Mouse (Mus musculus): ENCODE measurements around the gene Aldh1a2. TPM values are rescaled to one million over a fixed set of nuclear protein-coding genes. Genes with fewer than 3 reads are reported as not detected.

Aldh1a2 gene
- total RNA-seq, 2 experiments from 2014 or later = 11.3 to 11.5 TPM

DNA sequence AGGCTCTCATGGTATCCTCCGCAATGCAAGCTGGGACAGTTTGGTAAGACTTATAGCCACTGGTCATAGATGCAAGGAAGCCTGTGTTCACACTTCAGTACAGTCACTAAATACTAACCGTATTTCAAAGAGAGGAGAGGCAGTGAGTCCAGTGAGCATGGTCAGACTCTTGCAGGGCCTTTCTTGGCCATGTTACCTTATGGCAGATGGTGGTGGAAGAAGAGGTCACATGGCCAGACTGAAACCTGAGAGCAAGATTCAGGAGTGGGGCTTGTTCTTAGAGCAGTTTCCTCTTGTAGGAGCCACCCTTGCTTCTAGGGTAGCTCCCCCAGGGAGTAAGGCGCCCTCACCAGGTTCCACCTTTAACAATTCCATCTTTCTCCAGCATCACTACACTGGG, 69.6 kb downstream of the Aldh1a2 start:
- intact Hi-C loops (cut with DNase I) = no loop called here
- no peak for DNase-seq

DNA sequence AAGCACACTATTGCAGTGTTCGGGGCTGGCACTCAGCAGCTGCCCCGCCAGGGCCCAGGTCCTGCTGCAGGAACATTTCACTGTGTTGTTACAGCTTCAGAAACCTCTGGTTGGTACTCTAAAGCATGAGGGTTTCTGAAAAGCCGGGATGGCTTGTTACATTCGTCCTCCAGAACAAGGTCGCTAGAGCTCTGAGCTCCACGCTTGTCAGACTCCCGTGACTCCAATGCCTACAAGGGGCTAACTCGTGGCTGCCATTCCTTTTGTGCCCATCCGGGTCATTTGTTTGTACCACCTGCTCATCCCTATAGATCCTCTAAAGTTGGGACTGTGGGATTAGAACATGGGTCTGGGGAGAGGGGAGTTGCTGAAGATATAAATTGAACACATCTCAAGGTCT, 70.8 kb downstream of the Aldh1a2 start:
- intact Hi-C loops (cut with DNase I) = no loop called here
- no peak for DNase-seq

DNA sequence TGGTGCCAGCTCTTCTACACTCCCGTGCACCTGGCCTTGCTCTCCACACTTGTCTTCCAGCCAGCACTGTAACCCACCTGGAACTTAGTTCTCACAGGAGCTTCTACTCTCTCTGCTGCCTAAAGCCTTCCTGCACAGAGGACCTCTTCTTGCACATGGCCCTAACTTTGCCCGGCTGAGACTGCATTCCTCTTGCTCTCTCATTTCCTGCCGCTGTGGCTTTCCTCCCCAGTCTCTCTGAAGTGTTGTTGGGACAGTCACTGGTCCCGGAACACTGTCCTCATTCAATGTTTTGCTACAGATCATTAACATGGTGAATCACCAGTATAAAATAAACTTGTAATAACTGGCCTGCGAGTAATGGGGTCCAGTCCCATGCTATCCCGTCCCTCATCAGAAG, 73.1 kb downstream of the Aldh1a2 start:
- no peak for DNase-seq
- intact Hi-C loops (cut with DNase I) = no loop called here

DNA sequence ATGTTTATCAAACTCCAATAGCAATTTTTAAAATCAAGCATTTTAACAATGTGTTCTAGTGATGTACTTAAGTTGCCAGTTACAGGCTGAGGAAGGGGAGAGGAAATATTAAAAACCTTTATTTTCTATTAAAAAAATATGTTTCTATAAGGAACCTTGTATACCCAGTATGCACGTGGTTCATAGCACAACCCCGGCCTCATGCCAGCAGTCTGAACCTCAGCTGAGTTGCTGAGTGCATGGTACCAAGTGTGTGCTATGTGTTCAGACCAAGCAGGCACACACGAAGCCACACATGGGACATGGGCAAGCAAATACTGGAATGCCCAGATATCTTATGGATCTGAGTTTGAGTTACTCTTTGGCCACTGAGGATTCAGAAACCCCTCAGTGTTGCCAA, 74.2 kb downstream of the Aldh1a2 start:
- intact Hi-C loops (cut with DNase I) = no loop called here
- no peak for DNase-seq

DNA sequence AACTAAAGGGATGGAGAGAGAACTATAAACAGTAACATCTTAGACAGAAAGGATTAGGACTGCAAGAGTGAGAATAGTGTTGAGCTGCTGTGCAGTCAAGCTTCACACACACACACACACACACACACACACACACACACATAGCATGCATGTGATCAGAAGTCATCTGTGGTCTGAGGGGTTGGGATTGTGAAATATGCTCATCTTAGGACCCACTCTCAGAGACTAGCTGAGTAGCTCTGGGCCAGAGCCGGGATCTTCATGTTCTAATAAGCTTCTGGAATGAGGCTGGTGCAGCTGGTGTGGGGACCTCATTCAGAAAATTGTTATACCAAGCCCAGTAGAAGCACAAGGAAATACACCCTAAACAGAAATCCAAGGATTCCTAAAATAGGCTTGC, 75.1 kb downstream of the Aldh1a2 start:
- intact Hi-C loops (cut with DNase I) = no loop called here
- DNase-seq = no peak

DNA sequence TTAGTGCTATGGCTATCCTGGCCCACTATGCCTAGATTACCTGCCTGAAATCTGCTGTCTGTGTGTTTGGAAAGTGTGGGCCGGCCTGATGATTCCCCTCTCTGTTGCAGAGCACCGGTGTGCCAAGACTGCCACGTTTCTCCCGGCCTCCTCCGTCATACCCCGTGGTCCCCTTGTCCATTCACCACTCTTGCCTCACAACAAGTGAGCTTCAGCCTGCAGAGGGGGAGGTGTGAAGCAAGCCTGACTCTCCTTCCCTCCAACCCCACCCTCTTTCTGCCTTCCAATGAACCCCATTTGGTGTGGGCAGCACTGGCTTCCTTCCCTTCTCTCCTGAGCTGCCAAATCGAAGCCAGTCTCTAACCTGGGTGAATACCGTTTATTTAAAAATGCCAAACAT, 79.9 kb downstream of the Aldh1a2 start:
- no peak for DNase-seq
- intact Hi-C loops (cut with DNase I) = no loop called here

DNA sequence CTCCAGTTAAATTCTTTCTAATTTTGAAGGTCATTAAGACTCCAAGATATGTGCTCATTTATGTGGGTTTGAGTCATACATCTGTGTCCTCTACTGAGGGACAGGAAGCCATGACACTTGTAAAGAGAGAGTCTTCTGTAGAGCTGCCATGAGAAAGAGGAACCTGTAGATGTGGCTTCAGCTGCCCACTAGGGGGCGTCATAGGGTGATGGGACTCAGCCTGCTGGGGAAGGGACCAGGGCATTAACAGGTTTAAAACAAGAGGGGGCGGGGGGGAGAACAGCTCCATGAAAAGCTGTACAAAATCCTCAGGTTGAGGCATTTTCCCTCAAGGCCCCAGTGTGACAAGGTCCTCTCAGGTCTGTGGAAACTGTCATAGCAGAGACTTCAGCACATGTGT, 88.0 kb downstream of the Aldh1a2 start:
- intact Hi-C loops (cut with DNase I) = no loop called here

DNA sequence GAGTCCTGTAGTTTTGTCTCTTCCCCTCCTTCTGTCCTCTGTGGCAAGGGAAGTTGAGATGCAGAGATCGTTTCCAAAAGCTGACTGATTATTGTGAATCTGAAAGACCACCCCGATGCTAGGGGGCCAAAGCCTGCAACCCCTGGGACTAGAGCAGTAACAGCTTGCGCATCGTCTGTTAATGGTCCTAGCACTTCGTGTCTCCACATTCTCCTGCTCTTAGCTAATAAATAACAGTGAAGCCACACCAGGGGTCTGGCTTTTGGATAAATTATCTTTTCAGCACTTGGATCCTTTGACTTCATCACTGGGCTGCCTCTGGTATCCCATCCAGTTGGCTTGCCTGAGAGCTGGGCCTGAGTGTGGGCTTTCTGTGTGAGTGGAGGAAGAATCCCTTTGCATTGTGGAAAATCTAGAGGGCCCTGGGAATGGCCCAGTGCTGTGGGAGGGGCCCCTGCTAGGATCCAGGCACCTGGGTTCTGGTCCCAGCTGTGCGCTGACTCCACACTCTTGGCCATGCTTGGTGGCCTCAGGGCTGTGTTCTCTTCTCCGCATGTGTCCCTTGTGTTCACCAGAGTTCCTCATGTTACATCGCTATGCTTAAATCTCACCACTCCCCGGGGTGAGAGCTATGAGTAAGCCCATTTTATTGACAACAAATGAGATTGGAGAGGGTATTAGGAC, 91.7 kb downstream of the Aldh1a2 start:
- no peak for DNase-seq
- intact Hi-C loops (cut with DNase I) = no loop called here

More for the DNA sequence above, 88.0 kb downstream of the Aldh1a2 start:
- DNase-seq = no peak

DNA sequence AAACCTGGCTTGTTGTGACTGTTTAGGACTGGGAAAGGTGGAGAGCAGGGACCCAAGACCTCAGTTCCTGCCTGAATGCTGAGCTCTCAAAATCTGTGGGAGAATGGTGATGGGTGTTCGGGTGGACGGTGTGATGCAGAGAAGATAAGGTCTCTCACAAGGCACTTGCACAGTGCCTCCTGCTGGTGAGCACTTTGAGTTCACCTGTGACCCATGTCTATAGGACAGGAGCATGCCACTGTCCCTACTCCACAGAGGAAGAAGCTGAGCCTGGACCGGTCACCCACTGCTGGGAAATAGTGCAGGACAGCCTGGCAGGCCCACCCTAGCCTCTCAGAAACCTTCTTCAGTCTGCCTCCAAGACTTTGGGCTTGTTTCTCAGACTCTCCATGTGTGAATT, 100.4 kb downstream of the Aldh1a2 start:
- no peak for DNase-seq
- intact Hi-C loops (cut with DNase I) = no loop called here

DNA sequence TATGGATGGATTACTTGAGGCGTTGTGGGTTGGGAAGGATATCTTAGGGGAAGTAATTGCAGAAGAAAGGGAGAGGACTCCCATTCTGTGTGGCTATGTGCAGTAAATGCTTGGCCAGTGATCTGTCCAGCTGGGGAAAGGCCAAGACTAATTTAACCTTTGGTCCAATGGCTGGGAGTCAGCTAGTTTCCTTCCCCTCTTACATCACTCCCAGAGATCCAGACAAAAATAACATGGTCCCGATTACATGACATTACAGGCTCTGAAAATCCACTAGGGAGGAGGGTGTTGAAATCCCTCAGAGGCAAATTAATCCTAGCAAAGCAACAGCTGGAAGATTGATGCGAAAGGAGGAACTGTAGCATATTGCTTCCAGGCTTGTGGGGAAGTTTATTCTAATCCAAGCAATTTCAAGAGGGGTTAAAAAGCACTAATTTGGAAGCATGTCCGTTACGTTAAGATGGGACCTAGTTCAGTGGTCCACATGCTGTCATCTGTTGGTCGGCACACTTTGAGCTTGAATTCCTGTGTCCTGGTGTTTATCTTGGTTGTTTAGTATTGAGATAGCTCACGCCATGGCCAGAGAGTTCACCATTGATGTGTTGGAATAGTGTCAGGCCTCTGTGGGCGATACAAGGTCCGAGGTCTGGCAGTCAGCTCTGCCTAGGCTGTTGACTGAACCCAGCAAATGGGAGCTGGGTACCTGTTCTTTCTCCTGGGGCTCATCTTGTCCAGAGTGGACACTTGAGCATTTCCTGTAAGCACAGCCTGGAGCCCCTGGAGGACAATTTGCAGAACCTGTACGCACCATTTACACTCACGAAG, 101.7 kb downstream of the Aldh1a2 start:
- intact Hi-C loops (cut with DNase I) = no loop called here

DNA sequence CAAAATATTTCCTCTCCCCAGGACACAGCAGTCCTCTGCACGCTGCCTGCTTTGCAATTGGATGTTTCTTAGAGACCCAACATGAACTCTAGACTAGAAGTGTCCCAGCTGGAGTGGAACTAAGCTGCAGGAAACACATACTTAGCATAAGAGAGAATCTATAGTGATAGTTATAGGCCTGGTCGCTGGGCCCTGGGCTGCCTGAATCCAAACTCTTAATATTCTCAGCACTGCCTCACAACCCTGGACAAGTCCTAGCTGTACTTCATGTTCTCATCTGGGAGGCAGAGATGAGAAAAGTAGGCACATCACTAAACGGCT, 102.3 kb downstream of the Aldh1a2 start:
- intact Hi-C loops (cut with DNase I) = no loop called here
- DNase-seq = no peak

More for the DNA sequence above, 101.7 kb downstream of the Aldh1a2 start:
- DNase-seq = no peak

DNA sequence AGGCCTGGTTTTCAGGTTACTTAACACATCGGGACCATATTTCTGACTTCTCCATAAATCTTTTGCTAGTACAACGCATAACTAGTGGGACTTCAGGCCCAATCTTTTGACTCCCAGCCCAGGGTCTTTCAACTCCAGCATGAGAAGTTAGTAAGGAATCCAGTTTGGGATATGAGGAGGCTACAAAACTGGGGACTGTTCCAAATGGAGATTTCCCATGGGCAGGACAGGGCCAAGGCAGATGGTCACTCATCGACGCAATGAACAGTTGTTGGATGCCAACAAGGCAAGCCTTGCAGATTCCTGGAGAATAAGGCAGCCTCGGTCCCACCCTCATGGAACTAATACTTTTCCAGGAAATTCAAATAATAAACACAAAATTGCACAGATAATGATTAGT, 104.2 kb downstream of the Aldh1a2 start:
- peak; percentile 16 for DNase-seq
- intact Hi-C loops (cut with DNase I) = no loop called here

DNA sequence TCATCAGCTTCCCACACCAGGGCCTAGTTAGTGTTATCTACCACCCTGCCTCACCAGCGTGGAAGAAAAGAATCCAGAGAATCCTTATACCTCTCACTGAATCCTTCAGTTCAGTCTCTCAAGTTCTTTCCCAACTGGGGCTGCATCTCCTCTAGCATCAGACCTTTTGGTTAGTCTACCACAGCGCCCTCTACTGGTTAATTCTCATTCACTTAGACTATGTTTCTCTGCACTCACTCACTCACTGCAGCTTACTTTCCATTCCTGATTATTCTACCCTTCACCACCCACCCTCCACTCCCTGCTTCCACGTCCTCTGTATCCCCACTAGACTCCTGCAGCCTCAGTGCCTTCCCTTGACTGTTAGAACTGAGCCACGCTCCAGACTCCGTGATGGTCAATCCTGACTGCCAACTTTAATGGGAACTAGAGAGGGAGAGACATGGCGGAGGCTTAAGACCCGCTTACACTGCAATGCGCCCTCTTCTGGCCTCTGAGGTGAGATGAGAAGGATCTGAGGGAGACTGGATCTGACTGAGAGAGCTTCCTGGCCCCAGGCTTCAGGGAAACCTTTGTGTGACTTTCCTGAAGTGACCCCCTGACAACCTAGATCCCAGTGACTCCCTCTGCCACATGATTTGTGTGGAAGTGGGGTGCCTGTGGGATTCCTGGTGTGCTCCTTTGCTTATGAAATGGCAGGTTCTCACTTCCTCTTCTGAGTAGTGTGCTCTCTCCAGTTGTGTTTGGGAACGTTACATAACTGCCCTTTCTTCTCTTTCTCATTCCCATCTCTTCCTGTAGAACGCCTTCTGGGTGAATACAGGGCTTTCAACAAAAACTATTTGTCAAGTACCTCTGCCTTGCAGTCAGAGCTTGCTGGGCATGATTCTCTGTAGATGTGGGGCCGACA, 104.9 kb downstream of the Aldh1a2 start:
- peak; percentile 17 for DNase-seq
- intact Hi-C loops (cut with DNase I) = no loop called here

DNA sequence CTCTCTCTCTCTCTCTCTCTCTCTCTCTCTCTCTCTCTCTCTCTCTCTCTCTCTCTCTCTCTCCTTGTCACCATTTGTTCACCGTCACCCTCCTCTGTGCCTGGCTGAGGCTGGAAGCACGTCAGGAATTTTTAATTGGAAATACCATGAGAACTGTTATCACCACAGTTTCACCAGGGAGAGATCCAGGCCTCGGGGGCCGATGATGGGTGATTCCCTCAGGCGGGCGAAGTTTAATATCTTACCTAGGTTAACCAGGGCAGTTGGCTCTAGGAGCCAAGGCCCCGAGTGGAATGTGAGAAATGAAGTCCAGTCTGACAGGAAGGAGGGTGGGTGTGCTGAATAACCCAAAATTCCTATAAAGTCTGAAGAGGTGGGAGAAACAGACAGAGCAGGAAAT, 105.8 kb downstream of the Aldh1a2 start:
- intact Hi-C loops (cut with DNase I) = no loop called here
- no peak for DNase-seq

DNA sequence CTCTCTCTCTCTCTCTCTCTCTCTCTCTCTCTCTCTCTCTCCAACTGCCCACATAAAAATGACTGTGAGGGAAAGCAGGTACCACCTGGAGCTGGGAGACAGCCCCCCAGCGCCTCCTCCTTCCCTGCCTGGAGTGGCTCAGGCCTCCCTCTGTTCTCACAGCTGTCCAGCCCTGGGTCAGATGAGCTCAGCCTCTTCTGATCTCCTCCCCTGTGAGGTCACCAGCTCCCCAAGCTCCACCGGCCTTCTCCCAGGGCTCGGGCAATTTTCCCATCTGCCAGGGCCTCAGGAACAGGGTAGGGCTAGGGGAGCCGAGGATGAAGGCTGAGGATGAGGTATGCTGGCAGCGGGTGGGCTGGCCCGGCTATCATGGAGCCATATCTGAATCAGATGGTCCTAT, 106.3 kb downstream of the Aldh1a2 start:
- DNase-seq = no peak
- intact Hi-C loops (cut with DNase I) = no loop called here

DNA sequence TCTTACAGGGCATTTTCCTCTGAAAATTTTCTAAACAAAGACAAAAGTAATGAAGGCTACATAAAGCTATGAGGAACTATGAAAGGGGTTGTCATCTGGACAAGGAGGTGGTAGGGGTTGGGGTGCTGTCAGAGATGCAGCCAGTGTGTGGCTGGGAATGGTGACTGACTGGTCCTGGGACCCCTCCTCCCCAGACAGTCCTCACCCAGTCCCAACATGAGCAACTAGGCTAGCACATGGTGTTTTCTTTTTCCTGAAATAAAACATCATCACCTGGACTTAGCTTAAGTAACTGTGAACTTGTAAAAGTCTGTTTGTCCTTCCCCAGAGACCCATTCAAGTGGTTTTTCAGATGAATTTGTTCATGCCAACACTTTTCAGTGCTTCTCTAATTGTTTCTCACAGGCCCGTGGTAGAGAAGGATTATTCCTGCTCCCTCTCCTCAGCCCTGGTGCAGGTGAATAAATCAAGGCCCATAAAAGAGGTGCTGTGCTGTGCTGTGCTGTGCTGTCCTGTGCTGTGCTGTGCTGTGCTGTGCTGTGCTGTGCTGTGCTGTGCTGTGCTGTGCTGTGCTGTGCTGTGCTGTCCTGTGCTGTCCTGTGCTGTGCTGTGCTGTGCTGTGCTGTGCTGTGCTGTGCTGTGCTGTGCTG, 107.8 kb downstream of the Aldh1a2 start:
- DNase-seq = no peak
- intact Hi-C loops (cut with DNase I) = no loop called here

DNA sequence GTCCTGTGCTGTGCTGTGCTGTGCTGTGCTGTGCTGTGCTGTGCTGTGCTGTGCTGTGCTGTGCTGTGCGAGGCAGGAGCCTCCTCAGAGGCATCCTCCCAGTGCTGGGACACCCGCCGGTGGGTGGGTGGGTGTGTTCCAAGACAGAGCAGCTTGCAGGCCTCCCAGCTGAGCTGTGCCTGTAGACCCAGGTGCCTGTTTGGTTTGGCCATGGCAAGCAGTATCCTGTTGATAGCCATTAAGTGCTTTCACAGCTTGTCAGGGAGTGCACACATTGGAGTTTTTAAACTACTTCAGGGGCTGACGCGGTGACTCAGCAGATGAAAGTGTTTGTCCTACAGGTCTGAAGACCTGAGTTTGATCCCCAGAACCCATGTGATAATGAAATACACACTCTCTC, 108.5 kb downstream of the Aldh1a2 start:
- DNase-seq = no peak
- intact Hi-C loops (cut with DNase I) = no loop called here

DNA sequence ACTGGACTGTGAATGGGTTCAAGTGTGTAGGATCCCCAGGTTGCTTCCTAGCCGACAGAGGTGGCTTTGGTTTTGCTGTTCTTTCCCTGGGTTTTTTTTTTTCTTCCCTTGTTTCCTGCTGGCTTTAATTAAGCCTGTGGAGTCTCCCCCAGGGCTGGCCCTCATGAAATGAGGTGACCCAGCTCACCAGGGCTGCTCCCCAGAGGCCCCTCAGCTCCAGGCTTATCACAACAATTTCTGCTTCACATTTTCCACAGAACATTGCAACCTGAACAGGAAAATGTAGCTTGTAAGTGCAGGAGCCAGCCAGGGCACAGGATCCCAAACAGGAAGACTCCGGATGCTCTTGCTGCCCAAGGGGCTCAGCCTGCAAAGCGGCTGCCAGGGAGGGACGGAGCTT, 110.7 kb downstream of the Aldh1a2 start:
- DNase-seq = no peak
- intact Hi-C loops (cut with DNase I) = no loop called here

DNA sequence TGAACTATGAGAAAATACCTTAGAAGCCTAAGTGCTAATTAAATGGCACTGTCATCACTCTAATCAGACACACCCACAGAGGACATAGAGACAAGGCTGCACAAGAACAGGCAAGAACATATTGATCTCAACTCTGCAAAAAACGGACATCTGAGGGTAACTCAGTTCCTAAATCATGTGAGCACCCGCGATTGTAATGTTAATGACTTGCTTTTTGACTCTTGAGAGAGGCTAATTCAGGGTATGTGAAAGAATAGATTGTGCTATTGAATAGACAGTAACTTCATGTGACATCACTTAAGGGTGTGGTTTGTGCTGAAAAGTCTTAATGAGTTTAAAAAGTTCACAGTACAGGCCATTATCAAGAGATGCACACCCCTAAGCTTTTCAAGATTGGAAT, 116.1 kb downstream of the Aldh1a2 start:
- DNase-seq = no peak
- intact Hi-C loops (cut with DNase I) = no loop called here

DNA sequence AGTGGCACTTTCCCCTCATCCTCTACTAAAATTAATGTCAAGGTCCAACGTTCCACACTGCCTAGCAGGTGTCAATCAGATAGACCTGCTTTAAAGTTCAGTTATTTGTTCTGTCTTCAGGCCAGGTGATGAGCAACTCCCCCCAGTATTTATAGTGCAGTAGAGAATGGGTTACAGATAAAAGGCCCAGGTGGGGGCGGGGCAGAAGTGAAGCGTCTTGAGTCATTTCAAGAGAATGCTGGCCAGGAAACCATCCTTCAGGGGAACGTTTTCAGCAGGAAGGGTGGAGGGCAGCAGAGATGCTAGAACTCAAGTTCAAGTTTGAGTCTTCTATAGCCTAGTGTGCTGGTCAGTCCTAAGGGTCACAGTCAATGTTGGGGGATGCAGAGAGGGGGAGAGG, 121.1 kb downstream of the Aldh1a2 start:
- intact Hi-C loops (cut with DNase I) = no loop called here
- no peak for DNase-seq

DNA sequence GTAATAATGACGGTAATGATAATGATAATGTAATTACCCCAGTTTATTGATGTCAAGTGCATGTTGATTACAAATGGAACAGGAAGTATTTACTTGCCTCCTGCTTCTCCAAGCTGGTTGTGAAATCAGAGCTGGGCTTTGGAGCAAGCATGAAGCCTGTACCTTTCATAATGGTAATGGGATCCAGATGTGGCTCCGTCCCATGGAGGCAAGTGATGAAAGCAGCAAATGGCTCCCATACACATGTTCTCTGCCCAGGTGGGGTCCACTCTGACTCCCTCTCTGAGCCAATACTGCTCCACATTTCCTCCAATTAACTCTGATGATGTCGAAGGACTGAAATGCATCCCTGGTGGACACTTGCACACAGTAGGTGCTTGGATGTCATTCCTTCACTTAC, 121.8 kb downstream of the Aldh1a2 start:
- intact Hi-C loops (cut with DNase I) = no loop called here
- no peak for DNase-seq
